Mouse (Mus musculus): ENCODE measurements around the gene AL607142.1.

Gene AL607142.1

GRCm38 (mm10) chr4:120057529-120057928 is 7.3 kb upstream of the AL607142.1 start:
- no peak for DNase-seq (ENCODE audit: low spot score)

- DNase-seq (ENCODE audit: low spot score): no peak
Observed at GRCm38 (mm10) chr4:120058157-120058556, 6.6 kb upstream of the AL607142.1 start.

- DNase-seq (ENCODE audit: low spot score): no peak
Observed at GRCm38 (mm10) chr4:120058794-120059193, 6.0 kb upstream of the AL607142.1 start.

GRCm38 (mm10) chr4:120061727-120062126 is 3.1 kb upstream of the AL607142.1 start:
- no peak for DNase-seq (ENCODE audit: low spot score)

DNA sequence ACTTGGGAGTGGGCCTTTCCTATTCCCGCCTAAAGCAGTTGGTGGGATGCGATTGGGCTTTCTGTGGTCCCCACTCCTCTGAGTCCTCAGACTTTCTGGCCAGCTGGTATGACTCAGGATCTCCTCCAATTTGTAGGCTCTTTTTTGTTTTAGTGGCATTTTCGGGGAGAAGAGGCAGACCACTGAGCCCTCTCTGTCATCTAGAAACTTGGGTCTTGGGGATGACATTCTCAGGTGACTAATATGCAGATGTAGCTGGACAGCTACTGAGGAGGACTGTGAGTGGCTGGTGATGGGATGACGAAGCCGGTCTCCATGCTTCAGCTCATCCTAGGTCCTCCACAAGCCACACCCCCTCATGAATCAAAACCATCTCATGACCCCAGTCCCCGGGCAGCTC is 2.6 kb upstream of the AL607142.1 start:
- DNase-seq (ENCODE audit: low spot score): no peak

DNA sequence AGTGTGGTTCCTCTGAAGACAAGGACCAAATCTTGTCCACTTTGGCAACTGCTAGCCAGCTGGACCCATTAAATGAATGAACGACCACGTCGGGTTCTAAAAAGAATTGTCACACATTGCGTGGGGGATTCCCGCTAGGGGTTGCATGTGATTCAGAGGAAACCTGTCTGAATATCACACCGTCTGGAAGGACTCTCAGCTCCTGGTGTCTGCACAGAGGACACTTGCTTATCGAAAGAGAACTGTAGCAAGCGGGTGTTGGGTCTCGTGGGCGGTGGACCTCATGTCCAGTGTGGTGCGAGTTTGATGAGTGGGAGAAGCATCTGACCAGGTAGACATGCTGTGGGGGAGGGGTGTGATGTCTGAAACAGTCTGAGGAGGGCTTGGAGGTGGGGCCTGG is 2.0 kb upstream of the AL607142.1 start:
- DNase-seq (ENCODE audit: low spot score): no peak

- DNase-seq (ENCODE audit: low spot score): no peak
Observed at GRCm38 (mm10) chr4:120063353-120064124, 1.3 kb upstream of the AL607142.1 start.

GRCm38 (mm10) chr4:120066841-120067591 is 2.2 kb downstream of the AL607142.1 start:
- no peak for DNase-seq (ENCODE audit: low spot score)

- no peak for DNase-seq (ENCODE audit: low spot score)
Observed at GRCm38 (mm10) chr4:120067592-120068235, 2.9 kb downstream of the AL607142.1 start.

DNA sequence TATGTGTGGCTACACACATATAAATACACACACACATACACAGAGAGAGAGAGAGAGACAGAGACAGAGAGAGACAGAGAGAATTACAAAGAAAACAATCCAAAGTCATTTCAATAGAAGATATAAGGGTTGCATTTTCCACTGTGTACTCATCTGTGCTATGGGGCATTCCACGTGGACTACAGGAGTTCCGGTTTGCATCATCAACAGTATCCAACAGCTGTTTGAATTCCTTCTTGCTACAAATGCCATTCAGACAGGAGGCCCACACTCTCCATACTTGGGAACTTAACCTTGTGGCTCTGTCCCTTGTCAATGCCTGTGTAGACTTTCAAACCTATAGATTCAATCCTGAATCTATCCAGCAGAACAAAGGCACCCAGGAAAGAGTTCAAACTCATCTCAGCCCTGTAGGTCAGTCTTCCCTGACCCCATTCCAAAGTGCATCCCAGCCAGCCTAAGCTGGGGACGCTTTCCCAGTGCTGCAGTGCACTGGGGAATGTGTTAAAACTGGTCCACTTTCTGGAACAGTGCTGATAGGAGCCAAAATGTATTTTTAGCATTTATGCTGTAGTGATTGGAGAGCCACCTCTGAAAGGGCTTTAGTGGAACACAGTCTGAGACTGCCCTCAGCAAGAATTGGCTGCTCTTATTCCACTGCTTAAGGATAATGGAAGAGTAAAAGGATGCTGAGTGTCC is 4.2 kb downstream of the AL607142.1 start:
- no peak for DNase-seq (ENCODE audit: low spot score)

GRCm38 (mm10) chr4:120069582-120069980 is 4.8 kb downstream of the AL607142.1 start:
- no peak for DNase-seq (ENCODE audit: low spot score)

DNA sequence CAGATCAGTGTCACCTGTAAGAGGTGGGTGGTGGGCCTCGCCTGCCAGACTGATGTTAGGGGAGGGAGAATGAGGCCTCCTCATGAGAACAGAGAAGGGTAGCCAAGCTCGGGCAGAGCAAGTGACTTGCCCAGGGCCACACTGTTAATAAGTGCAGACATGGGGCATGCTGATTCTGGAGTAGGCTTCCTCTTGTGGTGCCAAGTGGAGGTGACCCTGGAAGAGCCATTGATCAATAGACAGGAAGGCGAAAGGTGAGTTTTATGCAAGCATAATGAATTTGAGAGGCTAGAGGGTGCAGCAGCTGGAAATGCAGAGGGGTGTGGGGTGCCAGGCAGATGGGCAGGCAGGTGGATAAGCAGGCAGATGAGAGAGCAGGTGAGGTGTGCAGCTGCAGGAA is 6.6 kb downstream of the AL607142.1 start:
- no peak for DNase-seq (ENCODE audit: low spot score)

DNA sequence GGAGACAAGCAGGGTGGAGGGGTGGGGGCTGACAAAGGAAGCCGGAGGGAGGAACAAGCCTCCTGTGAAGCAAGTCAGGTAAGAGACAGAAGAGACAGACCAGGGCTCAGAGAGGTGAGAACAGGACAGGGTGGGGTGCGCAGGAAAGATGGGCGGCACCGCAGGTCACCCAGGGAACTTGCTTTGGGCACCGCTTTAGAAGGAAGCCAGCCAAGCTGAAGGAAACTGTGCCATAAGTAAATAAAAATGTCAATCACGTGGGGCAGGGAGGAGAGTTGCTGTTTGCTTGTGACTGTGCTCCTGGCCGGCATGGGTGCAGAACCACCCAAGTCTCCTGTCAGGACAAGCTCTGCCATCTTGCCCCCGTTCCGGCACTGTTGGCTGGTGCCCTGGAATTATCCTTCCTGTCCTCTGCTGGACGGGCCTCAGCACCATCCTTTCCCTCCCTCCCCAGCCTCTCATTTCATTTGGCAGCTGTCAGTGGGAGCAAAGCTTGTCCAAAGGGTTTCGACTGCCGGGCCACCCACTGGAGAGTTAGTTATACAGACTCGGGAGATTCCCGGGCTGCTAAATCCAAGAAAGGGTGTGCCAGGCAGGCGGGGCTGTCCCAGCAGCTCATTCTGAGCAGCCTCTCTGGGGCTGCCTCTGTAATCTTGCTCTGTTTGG is 7.2 kb downstream of the AL607142.1 start:
- no peak for DNase-seq (ENCODE audit: low spot score)

GRCm38 (mm10) chr4:120074061-120074460 is 9.3 kb downstream of the AL607142.1 start:
- no peak for DNase-seq (ENCODE audit: low spot score)

GRCm38 (mm10) chr4:120077322-120077721 is 12.5 kb downstream of the AL607142.1 start:
- DNase-seq (ENCODE audit: low spot score): no peak

DNA sequence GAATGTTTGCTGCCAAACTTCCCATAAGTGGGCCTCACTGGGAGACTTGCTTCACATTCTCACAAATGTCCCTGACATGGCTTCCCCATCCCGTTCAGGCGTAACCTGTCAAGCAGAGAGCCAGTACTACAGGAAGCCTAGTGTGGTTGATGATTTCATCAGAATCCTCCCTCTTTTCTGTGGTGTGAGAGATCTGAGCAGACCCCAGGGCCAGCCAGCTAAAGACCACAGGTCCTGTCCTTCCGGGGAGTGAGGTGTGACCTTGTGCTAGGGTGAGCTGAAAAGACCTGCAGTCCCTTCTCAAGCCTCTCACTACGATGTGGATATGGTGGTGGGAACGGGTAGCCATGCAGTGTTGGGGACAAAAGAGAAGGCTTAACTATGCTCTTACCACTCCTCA is 17.7 kb downstream of the AL607142.1 start:
- DNase-seq (ENCODE audit: low spot score): no peak

DNA sequence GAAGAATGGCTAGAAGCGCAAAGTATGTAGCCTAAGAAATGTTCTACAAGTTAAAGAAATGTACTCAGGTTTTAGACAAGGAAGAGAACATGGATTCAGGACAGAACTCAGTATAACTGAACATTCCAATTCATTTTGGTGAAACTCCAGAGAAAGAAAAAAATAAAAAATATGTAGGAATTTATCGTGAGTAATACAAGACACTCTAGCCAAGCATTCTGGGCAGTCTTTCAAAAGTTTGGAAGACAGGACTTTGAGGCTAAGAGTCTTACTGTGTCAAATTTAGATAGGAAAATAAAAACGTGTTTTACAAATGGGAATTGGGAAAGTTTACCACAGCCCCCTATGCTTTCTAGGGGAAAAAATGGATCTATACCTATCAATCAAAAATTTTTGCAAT is 18.9 kb downstream of the AL607142.1 start:
- DNase-seq (ENCODE audit: low spot score): no peak

DNA sequence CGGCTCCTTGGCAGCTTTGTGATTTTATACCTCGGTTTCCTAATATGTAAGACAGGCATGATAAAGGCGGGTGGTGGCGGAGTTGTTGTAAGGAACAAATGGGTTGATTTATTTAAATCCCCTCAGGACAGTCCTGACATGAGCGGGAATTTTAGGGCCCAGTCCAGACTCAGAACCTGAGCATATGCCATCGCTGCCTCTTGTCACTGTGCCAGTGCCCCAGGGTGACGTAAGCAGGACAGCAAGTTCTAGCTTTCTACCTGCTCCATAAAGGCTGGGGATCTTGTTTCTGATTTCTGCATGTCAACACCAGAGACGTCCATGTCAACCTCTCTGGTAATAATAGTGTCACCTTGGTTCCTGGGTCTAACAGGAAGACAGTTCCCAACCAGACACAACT is 24.7 kb downstream of the AL607142.1 start:
- DNase-seq (ENCODE audit: low spot score): no peak

- DNase-seq (ENCODE audit: low spot score): no peak
Observed at GRCm38 (mm10) chr4:120091997-120092783, 27.4 kb downstream of the AL607142.1 start.

DNA sequence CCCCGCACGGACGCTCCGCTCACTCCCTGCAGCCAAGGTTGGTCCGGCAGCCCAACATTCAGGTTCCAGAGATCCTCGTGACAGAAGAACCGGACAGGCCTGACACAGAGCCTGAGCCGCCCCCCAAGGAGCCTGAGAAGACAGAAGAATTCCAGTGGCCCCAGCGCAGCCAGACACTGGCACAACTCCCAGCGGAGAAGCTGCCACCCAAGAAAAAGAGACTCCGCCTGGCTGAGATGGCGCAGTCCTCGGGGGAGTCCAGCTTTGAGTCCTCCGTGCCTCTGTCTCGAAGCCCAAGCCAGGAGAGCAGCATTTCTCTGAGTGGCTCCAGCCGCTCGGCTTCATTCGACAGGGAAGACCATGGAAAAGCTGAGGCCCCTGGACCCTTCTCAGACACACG is 32.1 kb downstream of the AL607142.1 start:
- DNase-seq (ENCODE audit: low spot score): no peak

- no peak for DNase-seq (ENCODE audit: low spot score)
Observed at GRCm38 (mm10) chr4:120101186-120101585, 36.4 kb downstream of the AL607142.1 start.

Measured in ovary, adult 18-20 months (tissue).